Mouse (Mus musculus): Measurements from ENCODE around the gene Vdr. TPM values are rescaled to one million over a fixed set of nuclear protein-coding genes. Genes with fewer than 3 reads are reported as not detected.

Gene Vdr
- polyA plus RNA-seq, 1 experiment from 2014 or later, result 0.72 TPM

- no peaks in the 10 kb centered on the region for H3K36me3 ChIP-seq (ENCODE audit: control insufficient read depth, insufficient read depth, low read length)
Observed at GRCm38 (mm10) chr15:97900336-97900912, 10.0 kb downstream of the Vdr start.

GRCm38 (mm10) chr15:97899714-97900113 is 10.7 kb downstream of the Vdr start:
- Histone ChIP-seq H3K27ac (ENCODE audit: low read depth, low read length) (no peak overlapping the region), H3K9me3 (replicated peaks; ENCODE audit: control insufficient read depth, low read length) (no peaks in the 10 kb centered on the region), H3K4me2 (no peak overlapping the region), H3K4me1 (ENCODE audit: control insufficient read depth, insufficient read depth, low read length) (peaks cover 9% of the 10 kb centered on the region; the same call in 1 of the 2 replicates), H3K36me3 (ENCODE audit: control insufficient read depth, insufficient read depth, low read length) (no peaks in the 10 kb centered on the region), H3K9ac (ENCODE audit: low read depth, low read length) (no peak overlapping the region), H3K4me3 (ENCODE audit: low read depth, low read length) (no peak overlapping the region), H3K27me3 (ENCODE audit: control insufficient read depth, insufficient read depth, low read length) (peaks cover 5% of the 10 kb centered on the region)
- WGBS (ENCODE audit: insufficient replicate concordance), result 79% methylated on average over 8 of the region's 8 CpGs
- ATAC-seq (replicated peaks; ENCODE audit: insufficient number of reproducible peaks, low FRiP score, low TSS enrichment), result no peak

More at GRCm38 (mm10) chr15:97900336-97900912, 10.0 kb downstream of the Vdr start:
- H3K4me2 ChIP-seq, result no peak overlapping the region
- no peaks in the 10 kb centered on the region for H3K9me3 ChIP-seq (replicated peaks; ENCODE audit: control insufficient read depth, low read length)
- peaks cover 11% of the 10 kb centered on the region for H3K4me1 ChIP-seq (ENCODE audit: control insufficient read depth, insufficient read depth, low read length)
- H3K27me3 ChIP-seq (ENCODE audit: control insufficient read depth, insufficient read depth, low read length), result peaks cover 9% of the 10 kb centered on the region
- H3K9ac ChIP-seq (ENCODE audit: low read depth, low read length), result no peak overlapping the region
- WGBS (ENCODE audit: insufficient replicate concordance), result 79% methylated on average over 12 of the region's 12 CpGs
- H3K27ac ChIP-seq (ENCODE audit: low read depth, low read length), result no peak overlapping the region
- no peak overlapping the region for H3K4me3 ChIP-seq (ENCODE audit: low read depth, low read length)
- ATAC-seq (replicated peaks; ENCODE audit: insufficient number of reproducible peaks, low FRiP score, low TSS enrichment), result no peak

GRCm38 (mm10) chr15:97898791-97899190 is 11.6 kb downstream of the Vdr start:
- no peaks in the 10 kb centered on the region for H3K9me3 ChIP-seq (replicated peaks; ENCODE audit: control insufficient read depth, low read length)

GRCm38 (mm10) chr15:97896861-97897654 is 13.4 kb downstream of the Vdr start:
- Histone ChIP-seq H3K27me3 (ENCODE audit: control insufficient read depth, insufficient read depth, low read length) (peaks cover 2% of the 10 kb centered on the region), H3K27ac (ENCODE audit: low read depth, low read length) (no peak overlapping the region), H3K9me3 (replicated peaks; ENCODE audit: control insufficient read depth, low read length) (no peaks in the 10 kb centered on the region), H3K36me3 (ENCODE audit: control insufficient read depth, insufficient read depth, low read length) (no peaks in the 10 kb centered on the region), H3K4me3 (ENCODE audit: low read depth, low read length) (no peak overlapping the region), H3K4me1 (ENCODE audit: control insufficient read depth, insufficient read depth, low read length) (peaks cover 11% of the 10 kb centered on the region; the same call in 1 of the 2 replicates), H3K9ac (ENCODE audit: low read depth, low read length) (no peak overlapping the region), H3K4me2 (no peak overlapping the region)
- WGBS (ENCODE audit: insufficient replicate concordance), result 71% methylated on average over 16 of the region's 16 CpGs
- no peak for ATAC-seq (replicated peaks; ENCODE audit: insufficient number of reproducible peaks, low FRiP score, low TSS enrichment)

More at GRCm38 (mm10) chr15:97898791-97899190, 11.6 kb downstream of the Vdr start:
- no peak for ATAC-seq (replicated peaks; ENCODE audit: insufficient number of reproducible peaks, low FRiP score, low TSS enrichment)
- Histone ChIP-seq H3K27ac (ENCODE audit: low read depth, low read length) (no peak overlapping the region), H3K4me2 (no peak overlapping the region), H3K27me3 (ENCODE audit: control insufficient read depth, insufficient read depth, low read length) (peaks cover 2% of the 10 kb centered on the region), H3K9ac (ENCODE audit: low read depth, low read length) (no peak overlapping the region), H3K4me3 (ENCODE audit: low read depth, low read length) (no peak overlapping the region), H3K36me3 (ENCODE audit: control insufficient read depth, insufficient read depth, low read length) (no peaks in the 10 kb centered on the region), H3K4me1 (ENCODE audit: control insufficient read depth, insufficient read depth, low read length) (peaks cover 5% of the 10 kb centered on the region; the same call in 1 of the 2 replicates)
- WGBS (ENCODE audit: insufficient replicate concordance), result 60% methylated on average over 5 of the region's 5 CpGs

GRCm38 (mm10) chr15:97896347-97896746 is 14.1 kb downstream of the Vdr start:
- no peak overlapping the region for H3K4me2 ChIP-seq
- H3K9me3 ChIP-seq (replicated peaks; ENCODE audit: control insufficient read depth, low read length), result no peaks in the 10 kb centered on the region
- H3K27me3 ChIP-seq (ENCODE audit: control insufficient read depth, insufficient read depth, low read length), result peaks cover 2% of the 10 kb centered on the region
- H3K4me3 ChIP-seq (ENCODE audit: low read depth, low read length), result no peak overlapping the region
- H3K9ac ChIP-seq (ENCODE audit: low read depth, low read length), result no peak overlapping the region
- no peaks in the 10 kb centered on the region for H3K36me3 ChIP-seq (ENCODE audit: control insufficient read depth, insufficient read depth, low read length)
- no peak overlapping the region for H3K27ac ChIP-seq (ENCODE audit: low read depth, low read length)
- no peak for ATAC-seq (replicated peaks; ENCODE audit: insufficient number of reproducible peaks, low FRiP score, low TSS enrichment)
- peaks cover 11% of the 10 kb centered on the region; the same call in 1 of the 2 replicates for H3K4me1 ChIP-seq (ENCODE audit: control insufficient read depth, insufficient read depth, low read length)
- 82% methylated on average over 9 of the region's 9 CpGs for WGBS (ENCODE audit: insufficient replicate concordance)

- no peaks in the 10 kb centered on the region for H3K9me3 ChIP-seq (replicated peaks; ENCODE audit: control insufficient read depth, low read length)
- no peak overlapping the region for H3K27ac ChIP-seq (ENCODE audit: low read depth, low read length)
- H3K36me3 ChIP-seq (ENCODE audit: control insufficient read depth, insufficient read depth, low read length), result no peaks in the 10 kb centered on the region
- H3K4me1 ChIP-seq (ENCODE audit: control insufficient read depth, insufficient read depth, low read length), result peaks cover 11% of the 10 kb centered on the region; the same call in 1 of the 2 replicates
- 37% methylated on average over 12 of the region's 12 CpGs for WGBS (ENCODE audit: insufficient replicate concordance)
- ATAC-seq (replicated peaks; ENCODE audit: insufficient number of reproducible peaks, low FRiP score, low TSS enrichment), result no peak
- H3K9ac ChIP-seq (ENCODE audit: low read depth, low read length), result no peak overlapping the region
- H3K4me3 ChIP-seq (ENCODE audit: low read depth, low read length), result no peak overlapping the region
- no peak overlapping the region for H3K4me2 ChIP-seq
- peaks cover 2% of the 10 kb centered on the region for H3K27me3 ChIP-seq (ENCODE audit: control insufficient read depth, insufficient read depth, low read length)
Observed at GRCm38 (mm10) chr15:97895847-97896246, 14.6 kb downstream of the Vdr start.

- Histone ChIP-seq H3K4me1 (ENCODE audit: control insufficient read depth, insufficient read depth, low read length) (peaks cover 6% of the 10 kb centered on the region; the same call in 1 of the 2 replicates), H3K36me3 (ENCODE audit: control insufficient read depth, insufficient read depth, low read length) (no peaks in the 10 kb centered on the region), H3K9ac (ENCODE audit: low read depth, low read length) (no peak overlapping the region), H3K9me3 (replicated peaks; ENCODE audit: control insufficient read depth, low read length) (no peaks in the 10 kb centered on the region), H3K27ac (ENCODE audit: low read depth, low read length) (no peak overlapping the region), H3K4me3 (ENCODE audit: low read depth, low read length) (no peak overlapping the region), H3K27me3 (ENCODE audit: control insufficient read depth, insufficient read depth, low read length) (peaks cover 2% of the 10 kb centered on the region), H3K4me2 (no peak overlapping the region)
- no peak for ATAC-seq (replicated peaks; ENCODE audit: insufficient number of reproducible peaks, low FRiP score, low TSS enrichment)
- WGBS (ENCODE audit: insufficient replicate concordance), result 26% methylated on average over 8 of the region's 8 CpGs
Observed at GRCm38 (mm10) chr15:97892506-97892905, 17.9 kb downstream of the Vdr start.

GRCm38 (mm10) chr15:97890450-97890849 is 20.0 kb downstream of the Vdr start:
- no peak overlapping the region for H3K9ac ChIP-seq (ENCODE audit: low read depth, low read length)
- no peak for ATAC-seq (replicated peaks; ENCODE audit: insufficient number of reproducible peaks, low FRiP score, low TSS enrichment)
- no peak overlapping the region for H3K4me2 ChIP-seq
- H3K27ac ChIP-seq (ENCODE audit: low read depth, low read length), result no peak overlapping the region
- WGBS (ENCODE audit: insufficient replicate concordance), result 79% methylated on average over 10 of the region's 10 CpGs
- no peaks in the 10 kb centered on the region for H3K9me3 ChIP-seq (replicated peaks; ENCODE audit: control insufficient read depth, low read length)
- H3K4me3 ChIP-seq (ENCODE audit: low read depth, low read length), result no peak overlapping the region
- peaks cover 6% of the 10 kb centered on the region; the same call in 1 of the 2 replicates for H3K4me1 ChIP-seq (ENCODE audit: control insufficient read depth, insufficient read depth, low read length)
- H3K27me3 ChIP-seq (ENCODE audit: control insufficient read depth, insufficient read depth, low read length), result peaks cover 2% of the 10 kb centered on the region
- no peaks in the 10 kb centered on the region for H3K36me3 ChIP-seq (ENCODE audit: control insufficient read depth, insufficient read depth, low read length)

All from heart, embryonic 11.5 days (tissue).